Mouse (Mus musculus) neural tube, embryonic 14.5 days (tissue): Measurements from ENCODE around the gene St8sia1. TPM values are rescaled to one million over a fixed set of nuclear protein-coding genes. Genes with fewer than 3 reads are reported as not detected.

Source experiments
- ATAC-seq: fragments of 200-750 bp; cut with Nextera tagmentation; 2 replicates; pipeline ENCODE4 v1.8.0; 2017; ENCODE audit warnings: low read depth, mild to moderate bottlenecking, moderate TSS enrichment, moderate library complexity
- H3K27ac ChIP-seq: fragments of 300-500 bp; sonication (generic); 2 replicates; pipeline ENCODE4 v1.5.1; 2014; ENCODE audit warnings: low read depth, mild to moderate bottlenecking, control low read depth, low read length, moderate library complexity, mixed read lengths
- H3K27me3 ChIP-seq: fragments of 300-500 bp; sonication (generic); 2 replicates; pipeline ENCODE4 v1.6.1; 2014; ENCODE audit warnings: low read length; ENCODE audit not compliant: control insufficient read depth, insufficient read depth
- H3K36me3 ChIP-seq: fragments of 300-500 bp; sonication (generic); 2 replicates; pipeline ENCODE4 v1.6.1; 2014; ENCODE audit warnings: low read length, mixed read lengths; ENCODE audit not compliant: control insufficient read depth, insufficient read depth
- H3K4me1 ChIP-seq: fragments of 300-500 bp; sonication (generic); 2 replicates; pipeline ENCODE4 v1.6.1; 2014; ENCODE audit warnings: low read length; ENCODE audit not compliant: control insufficient read depth, insufficient read depth
- H3K4me2 ChIP-seq: fragments of 300-500 bp; sonication (generic); 2 replicates; pipeline ENCODE4 v1.6.1; 2014; ENCODE audit warnings: mild to moderate bottlenecking, low read depth, low read length, control low read depth
- H3K4me3 ChIP-seq: fragments of 300-500 bp; sonication (generic); 2 replicates; pipeline ENCODE4 v1.5.1; 2014; ENCODE audit warnings: low read depth, low read length, control low read depth, mixed read lengths
- H3K9ac ChIP-seq: fragments of 300-500 bp; sonication (generic); replicated peaks from 2 replicates; pipeline ENCODE4 v1.6.1; 2014; ENCODE audit warnings: low read depth, mild to moderate bottlenecking, control low read depth, low read length, mixed read lengths
- H3K9me3 ChIP-seq: fragments of 300-500 bp; sonication (generic); 2 replicates; pipeline ENCODE4 v1.6.1; 2016; ENCODE audit warnings: low read length; ENCODE audit not compliant: control insufficient read depth
- WGBS: fragments of 180-500 bp; shearing (Covaris S2); extraction: QIAGEN DNeasy Blood & Tissue Kit; methylation state at CpG from one replicate; pipeline ENCODE4 v1.1.7; 2014; 5-methylcytosine and 5-hydroxymethylcytosine counted together
- polyA plus RNA-seq: library from polyadenylated mRNA; unstranded; fragments of >200 nt; fragmentation: Nextera tagmentation; extraction: Ambion mirVana; gene quantifications from 2 replicates; pipeline ENCODE4 v1.2.1, GENCODE M21; 2014

Gene St8sia1
- polyA plus RNA-seq, 1 experiment from 2014 or later = 8.2 TPM

- Histone ChIP-seq H3K9ac (peak overlapping the region; percentile 84), H3K4me3 (peak overlapping the region; percentile 70), H3K36me3 (no peaks in the 10 kb centered on the region), H3K27ac (peak overlapping the region; percentile 98), H3K4me2 (peak overlapping the region; percentile 74), H3K27me3 (no peaks in the 10 kb centered on the region), H3K4me1 (peaks cover 18% of the 10 kb centered on the region), H3K9me3 (no peaks in the 10 kb centered on the region)
- ATAC-seq = peak; percentile 10
- 5% methylated on average over 30 of the region's 30 CpGs for whole genome bisulfite sequencing
These were observed 674 bp downstream of the St8sia1 start for GRCm38 (mm10) chr6:142963480-142964075.

GRCm38 (mm10) chr6:142962881-142963280 is 1.4 kb downstream of the St8sia1 start:
- ATAC-seq = no peak
- H3K4me1 ChIP-seq = peaks cover 18% of the 10 kb centered on the region
- H3K4me2 ChIP-seq = peak overlapping the region; percentile 74
- 75% methylated on average over 14 of the region's 14 CpGs for WGBS
- H3K4me3 ChIP-seq = peak overlapping the region; percentile 70
- H3K27ac ChIP-seq = peak overlapping the region; percentile 98; the same call in 1 of the 2 replicates
- no peaks in the 10 kb centered on the region for H3K27me3 ChIP-seq
- no peaks in the 10 kb centered on the region for H3K36me3 ChIP-seq
- H3K9me3 ChIP-seq = no peaks in the 10 kb centered on the region
- peak overlapping the region; percentile 84 for H3K9ac ChIP-seq

GRCm38 (mm10) chr6:142962476-142962875 is 1.8 kb downstream of the St8sia1 start:
- H3K27ac ChIP-seq = no peak overlapping the region
- peak overlapping the region; percentile 70 for H3K4me3 ChIP-seq
- H3K36me3 ChIP-seq = no peaks in the 10 kb centered on the region
- H3K9ac ChIP-seq = peak overlapping the region; percentile 84
- no peak for ATAC-seq
- 38% methylated on average over 10 of the region's 10 CpGs for WGBS
- no peaks in the 10 kb centered on the region for H3K9me3 ChIP-seq
- peak overlapping the region; percentile 74 for H3K4me2 ChIP-seq
- no peaks in the 10 kb centered on the region for H3K27me3 ChIP-seq
- peaks cover 18% of the 10 kb centered on the region for H3K4me1 ChIP-seq

- Histone ChIP-seq H3K36me3 (no peaks in the 10 kb centered on the region), H3K9me3 (no peaks in the 10 kb centered on the region), H3K4me2 (peak overlapping the region; percentile 74), H3K4me1 (peaks cover 18% of the 10 kb centered on the region), H3K27me3 (no peaks in the 10 kb centered on the region), H3K9ac (no peak overlapping the region), H3K27ac (no peak overlapping the region), H3K4me3 (peak overlapping the region; percentile 70)
- ATAC-seq = no peak
- WGBS = 62% methylated on average over 9 of the region's 9 CpGs
These were observed 2.4 kb downstream of the St8sia1 start for GRCm38 (mm10) chr6:142961721-142962455.

- Histone ChIP-seq H3K4me1 (peaks cover 13% of the 10 kb centered on the region), H3K9me3 (no peaks in the 10 kb centered on the region), H3K4me2 (no peak overlapping the region), H3K36me3 (no peaks in the 10 kb centered on the region), H3K4me3 (no peak overlapping the region), H3K27ac (no peak overlapping the region), H3K9ac (no peak overlapping the region), H3K27me3 (no peaks in the 10 kb centered on the region)
- 92% methylated on average over 4 of the region's 4 CpGs for WGBS
- no peak for ATAC-seq
These were observed 7.7 kb downstream of the St8sia1 start for GRCm38 (mm10) chr6:142956556-142956955.

- Histone ChIP-seq H3K9ac (no peak overlapping the region), H3K36me3 (no peaks in the 10 kb centered on the region), H3K27me3 (no peaks in the 10 kb centered on the region), H3K4me1 (peaks cover 6% of the 10 kb centered on the region; the same call in 1 of the 2 replicates), H3K4me3 (no peak overlapping the region), H3K4me2 (no peak overlapping the region), H3K9me3 (no peaks in the 10 kb centered on the region), H3K27ac (no peak overlapping the region)
- no peak for ATAC-seq
- WGBS = 96% methylated on average over 3 of the region's 3 CpGs
These were observed 9.0 kb downstream of the St8sia1 start for GRCm38 (mm10) chr6:142955281-142955680.

GRCm38 (mm10) chr6:142953189-142953588 is 11.1 kb downstream of the St8sia1 start:
- Histone ChIP-seq H3K9ac (no peak overlapping the region), H3K27ac (no peak overlapping the region), H3K36me3 (no peaks in the 10 kb centered on the region), H3K4me2 (no peak overlapping the region), H3K4me3 (no peak overlapping the region), H3K27me3 (no peaks in the 10 kb centered on the region), H3K9me3 (no peaks in the 10 kb centered on the region), H3K4me1 (peaks cover 9% of the 10 kb centered on the region; the same call in 1 of the 2 replicates)
- no peak for ATAC-seq

GRCm38 (mm10) chr6:142952361-142952954 is 11.8 kb downstream of the St8sia1 start:
- Histone ChIP-seq H3K27ac (no peak overlapping the region), H3K4me1 (0 out of 2 replicates have a peak, but pooled peaks cover 9% of the 10 kb centered on the region), H3K4me2 (no peak overlapping the region), H3K27me3 (no peaks in the 10 kb centered on the region), H3K36me3 (no peaks in the 10 kb centered on the region), H3K9me3 (no peaks in the 10 kb centered on the region), H3K4me3 (no peak overlapping the region), H3K9ac (no peak overlapping the region)
- WGBS = 94% methylated on average over 7 of the region's 7 CpGs
- ATAC-seq = no peak
